Mouse (Mus musculus): ENCODE results near the gene Sult2b1. TPM values are rescaled to one million over a fixed set of nuclear protein-coding genes. Genes with fewer than 3 reads are reported as not detected.

Sult2b1 gene
- 1.4 and 1.9 TPM in 2 replicates for polyA plus RNA-seq (2014; fragmentation: Nextera tagmentation; extraction: Ambion mirVana)

- 23% methylated on average over 19 of the region's 20 CpGs for WGBS
- Histone ChIP-seq H3K9me3 (ENCODE audit: control insufficient read depth, low read length) (no peaks in the 10 kb centered on the region), H3K9ac (ENCODE audit: low read depth, low read length) (peak within 1 kb of the TSS; percentile 86), H3K4me1 (replicated peaks; ENCODE audit: control insufficient read depth, insufficient read depth, low read length) (peaks cover 6% of the 10 kb centered on the region; the same call in 1 of the 2 replicates), H3K36me3 (ENCODE audit: control insufficient read depth, insufficient read depth, low read length) (peaks cover 6% of the 10 kb centered on the region), H3K27ac (ENCODE audit: low read depth, low read length) (peak within 1 kb of the TSS; percentile 89), H3K27me3 (ENCODE audit: control insufficient read depth, insufficient read depth, low read length) (no peaks in the 10 kb centered on the region), H3K4me3 (ENCODE audit: low read depth, low read length) (peak within 1 kb of the TSS; percentile 77), H3K4me2 (replicated peaks; ENCODE audit: low read depth, low read length) (peak within 1 kb of the TSS; percentile 79)
- DNase-seq (ENCODE audit: low spot score), result peak; percentile 96
- ATAC-seq (ENCODE audit: low FRiP score), result peak; percentile 78
These were observed at the start of gene Sult2b1 for GRCm38 (mm10) chr7:45784524-45785372. Gene Sult2b1, minus strand, starts transcription at chr7:45784669.

DNA sequence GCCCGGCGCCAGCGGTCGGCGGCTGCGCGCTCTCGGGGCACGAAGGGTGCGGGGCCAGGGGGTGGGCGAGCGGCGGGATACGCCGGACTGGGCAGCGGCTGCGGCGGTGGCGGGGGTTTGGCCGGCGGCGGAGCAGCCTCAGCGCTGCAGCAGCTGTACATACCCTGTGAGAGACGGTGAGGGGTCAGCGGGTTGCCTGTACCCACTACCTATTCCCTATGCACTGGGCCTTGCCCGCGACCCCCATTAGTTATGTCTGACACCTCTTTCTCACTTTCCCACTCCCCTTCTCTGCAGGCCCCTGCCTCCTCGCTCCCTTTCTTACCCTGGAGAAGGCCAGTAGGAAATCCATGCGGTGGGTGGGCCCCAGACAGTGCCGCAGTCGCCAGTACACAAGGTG is 49.5 kb upstream of the Sult2b1 start:
- Histone ChIP-seq H3K9me3 (ENCODE audit: control insufficient read depth, low read length) (no peaks in the 10 kb centered on the region), H3K27ac (ENCODE audit: low read depth, low read length) (no peak overlapping the region), H3K9ac (ENCODE audit: low read depth, low read length) (peak overlapping the region; percentile 31; the same call in 1 of the 2 replicates), H3K4me2 (replicated peaks; ENCODE audit: low read depth, low read length) (peak overlapping the region; percentile 39), H3K27me3 (ENCODE audit: control insufficient read depth, insufficient read depth, low read length) (peaks cover 51% of the 10 kb centered on the region), H3K4me1 (replicated peaks; ENCODE audit: control insufficient read depth, insufficient read depth, low read length) (peaks cover 11% of the 10 kb centered on the region), H3K4me3 (ENCODE audit: low read depth, low read length) (peak overlapping the region; percentile 27), H3K36me3 (ENCODE audit: control insufficient read depth, insufficient read depth, low read length) (no peaks in the 10 kb centered on the region)
- 1% methylated on average over 13 of the region's 31 CpGs for WGBS
- no peak for ATAC-seq (ENCODE audit: low FRiP score)
- peak; percentile 39 for DNase-seq (ENCODE audit: low spot score)

DNA sequence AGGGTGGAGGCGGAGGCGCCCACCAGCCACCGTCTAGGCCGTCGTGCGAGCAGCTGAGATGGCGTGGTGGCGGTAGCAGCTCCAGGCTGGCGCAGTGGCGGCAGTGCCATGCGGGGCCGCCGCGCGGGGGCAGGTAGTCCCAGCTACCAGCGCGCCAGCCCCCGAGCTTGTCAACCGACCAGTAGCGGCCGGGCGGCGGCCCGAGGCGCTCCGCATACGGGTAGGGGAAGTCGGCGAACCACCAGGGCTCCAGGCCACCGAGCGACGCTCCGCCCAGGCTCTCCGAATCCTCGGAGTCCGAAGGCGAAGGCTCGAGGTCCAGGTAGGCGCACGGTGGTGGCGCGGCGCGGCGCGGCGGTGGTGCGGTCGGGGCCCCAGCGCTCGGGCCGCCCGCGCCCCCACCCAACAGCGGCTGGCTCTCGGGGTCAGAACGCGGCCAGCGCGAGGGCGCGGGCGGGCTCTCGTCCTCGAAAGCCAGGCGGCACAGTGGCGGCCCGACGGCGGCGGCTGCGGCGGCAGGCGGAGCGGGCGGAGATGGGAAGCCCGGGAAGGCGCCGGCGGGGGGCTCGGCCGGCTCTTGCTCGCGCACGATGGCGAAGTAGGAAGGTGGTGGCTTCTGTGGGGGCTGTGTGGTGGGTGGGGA is 48.8 kb upstream of the Sult2b1 start:
- no peak overlapping the region for H3K27ac ChIP-seq (ENCODE audit: low read depth, low read length)
- WGBS, result 6% methylated on average over 18 of the region's 86 CpGs
- H3K36me3 ChIP-seq (ENCODE audit: control insufficient read depth, insufficient read depth, low read length), result no peaks in the 10 kb centered on the region
- H3K9me3 ChIP-seq (ENCODE audit: control insufficient read depth, low read length), result no peaks in the 10 kb centered on the region
- ATAC-seq (ENCODE audit: low FRiP score), result no peak
- H3K4me2 ChIP-seq (replicated peaks; ENCODE audit: low read depth, low read length), result peak overlapping the region; percentile 39
- peak; percentile 37 for DNase-seq (ENCODE audit: low spot score)
- peak overlapping the region; percentile 27 for H3K4me3 ChIP-seq (ENCODE audit: low read depth, low read length)
- peaks cover 51% of the 10 kb centered on the region for H3K27me3 ChIP-seq (ENCODE audit: control insufficient read depth, insufficient read depth, low read length)
- no peak overlapping the region for H3K9ac ChIP-seq (ENCODE audit: low read depth, low read length)
- peaks cover 11% of the 10 kb centered on the region for H3K4me1 ChIP-seq (replicated peaks; ENCODE audit: control insufficient read depth, insufficient read depth, low read length)

- H3K9me3 ChIP-seq (ENCODE audit: control insufficient read depth, low read length), result no peaks in the 10 kb centered on the region
- peak; percentile 16 for DNase-seq (ENCODE audit: low spot score)
- no peak overlapping the region; the same call in 1 of the 2 replicates for H3K4me2 ChIP-seq (replicated peaks; ENCODE audit: low read depth, low read length)
- 9% methylated on average over 29 of the region's 30 CpGs for WGBS
- peak overlapping the region; percentile 27; the same call in 1 of the 2 replicates for H3K4me3 ChIP-seq (ENCODE audit: low read depth, low read length)
- peaks cover 48% of the 10 kb centered on the region for H3K27me3 ChIP-seq (ENCODE audit: control insufficient read depth, insufficient read depth, low read length)
- H3K36me3 ChIP-seq (ENCODE audit: control insufficient read depth, insufficient read depth, low read length), result no peaks in the 10 kb centered on the region; the same call in 1 of the 2 replicates
- H3K27ac ChIP-seq (ENCODE audit: low read depth, low read length), result no peak overlapping the region
- H3K4me1 ChIP-seq (replicated peaks; ENCODE audit: control insufficient read depth, insufficient read depth, low read length), result peaks cover 11% of the 10 kb centered on the region
- no peak overlapping the region for H3K9ac ChIP-seq (ENCODE audit: low read depth, low read length)
- no peak for ATAC-seq (ENCODE audit: low FRiP score)
These were observed 48.0 kb upstream of the Sult2b1 start for GRCm38 (mm10) chr7:45832428-45832827.

DNA sequence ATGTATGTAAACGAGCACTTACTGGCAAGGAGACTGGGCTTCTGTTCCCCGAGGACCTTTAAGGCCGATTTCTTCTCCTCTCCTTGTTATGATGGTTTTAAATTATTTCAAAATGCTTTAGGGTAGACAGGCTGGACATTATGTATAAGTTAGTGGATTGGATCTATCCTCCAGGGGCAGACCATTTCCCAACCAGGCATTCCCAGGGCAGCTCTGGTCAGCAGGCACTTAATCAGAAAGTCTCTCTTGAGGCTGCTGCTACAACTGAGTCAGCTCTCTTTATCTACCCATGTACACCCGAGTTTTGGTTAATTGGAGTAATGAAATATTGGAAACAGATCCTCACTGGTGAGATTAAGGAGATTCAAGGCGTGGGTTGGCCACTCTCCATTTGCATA is 46.7 kb upstream of the Sult2b1 start:
- Histone ChIP-seq H3K9me3 (ENCODE audit: control insufficient read depth, low read length) (no peaks in the 10 kb centered on the region), H3K4me2 (replicated peaks; ENCODE audit: low read depth, low read length) (peak overlapping the region; percentile 84), H3K4me1 (replicated peaks; ENCODE audit: control insufficient read depth, insufficient read depth, low read length) (peaks cover 11% of the 10 kb centered on the region), H3K4me3 (ENCODE audit: low read depth, low read length) (peak overlapping the region; percentile 89), H3K27me3 (ENCODE audit: control insufficient read depth, insufficient read depth, low read length) (peaks cover 45% of the 10 kb centered on the region), H3K36me3 (ENCODE audit: control insufficient read depth, insufficient read depth, low read length) (peaks cover 4% of the 10 kb centered on the region; the same call in 1 of the 2 replicates), H3K9ac (ENCODE audit: low read depth, low read length) (peak overlapping the region; percentile 77), H3K27ac (ENCODE audit: low read depth, low read length) (no peak overlapping the region)
- peak; percentile 56; the same call in 1 of the 2 replicates for ATAC-seq (ENCODE audit: low FRiP score)
- no peak for DNase-seq (ENCODE audit: low spot score)
- 25% methylated on average over 5 of the region's 5 CpGs for WGBS

DNA sequence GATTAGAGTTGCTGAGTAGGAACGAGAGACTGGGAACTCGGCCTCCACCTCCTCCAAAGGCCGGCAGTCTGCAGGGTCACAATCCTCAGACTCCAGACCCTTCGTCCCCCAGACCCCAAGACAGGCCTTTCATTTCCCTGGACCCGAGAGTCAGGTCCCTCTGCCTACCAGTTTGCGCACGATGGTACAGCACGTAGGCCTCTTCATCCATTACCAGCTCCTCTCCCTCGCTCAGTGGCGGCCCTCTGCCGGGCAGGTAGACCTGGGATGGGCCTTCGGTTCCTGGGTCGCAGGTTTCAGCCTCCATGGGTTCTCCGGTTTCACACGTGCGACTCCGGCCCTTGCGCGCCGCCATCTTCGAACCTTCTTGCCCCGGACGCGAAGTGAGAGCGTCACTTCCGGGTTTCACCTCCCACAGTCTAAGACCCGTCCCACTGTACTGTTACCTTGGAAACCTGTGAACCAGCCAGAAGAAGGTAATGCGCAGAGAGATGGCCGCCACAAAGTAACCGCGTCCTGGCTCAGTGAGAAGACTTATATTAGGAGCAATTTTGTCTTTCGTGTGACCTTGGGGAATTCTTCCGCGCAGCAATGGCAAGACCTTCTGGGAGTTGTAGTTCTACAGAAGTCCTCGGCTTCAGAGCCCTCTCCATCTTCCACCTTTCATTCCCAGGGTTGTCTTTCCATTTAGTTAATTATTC is 46.1 kb upstream of the Sult2b1 start, which contains the start of gene Grwd1:
Gene Grwd1, minus strand, starts transcription at position 518 of the 701 bp plus-strand sequence.
- Histone ChIP-seq H3K27ac (ENCODE audit: low read depth, low read length) (0 out of 2 replicates have a peak within 1 kb of the TSS, but pooled peaks have one; percentile 37), H3K9ac (ENCODE audit: low read depth, low read length) (peak within 1 kb of the TSS; percentile 77), H3K4me2 (replicated peaks; ENCODE audit: low read depth, low read length) (peak within 1 kb of the TSS; percentile 84), H3K36me3 (ENCODE audit: control insufficient read depth, insufficient read depth, low read length) (peaks cover 4% of the 10 kb centered on the region; the same call in 1 of the 2 replicates), H3K9me3 (ENCODE audit: control insufficient read depth, low read length) (no peaks in the 10 kb centered on the region), H3K4me3 (ENCODE audit: low read depth, low read length) (peak within 1 kb of the TSS; percentile 89), H3K4me1 (replicated peaks; ENCODE audit: control insufficient read depth, insufficient read depth, low read length) (peaks cover 11% of the 10 kb centered on the region), H3K27me3 (ENCODE audit: control insufficient read depth, insufficient read depth, low read length) (peaks cover 43% of the 10 kb centered on the region)
- ATAC-seq (ENCODE audit: low FRiP score), result peak; percentile 84
- WGBS, result under 1% methylated on average over 35 of the region's 35 CpGs
- DNase-seq (ENCODE audit: low spot score), result peak; percentile 92

GRCm38 (mm10) chr7:45826631-45827030 is 42.2 kb upstream of the Sult2b1 start:
- Histone ChIP-seq H3K9me3 (ENCODE audit: control insufficient read depth, low read length) (no peaks in the 10 kb centered on the region), H3K9ac (ENCODE audit: low read depth, low read length) (no peak overlapping the region), H3K4me1 (replicated peaks; ENCODE audit: control insufficient read depth, insufficient read depth, low read length) (peaks cover 7% of the 10 kb centered on the region; the same call in 1 of the 2 replicates), H3K4me3 (ENCODE audit: low read depth, low read length) (no peak overlapping the region), H3K36me3 (ENCODE audit: control insufficient read depth, insufficient read depth, low read length) (peaks cover 7% of the 10 kb centered on the region; the same call in 1 of the 2 replicates), H3K4me2 (replicated peaks; ENCODE audit: low read depth, low read length) (no peak overlapping the region), H3K27ac (ENCODE audit: low read depth, low read length) (no peak overlapping the region), H3K27me3 (ENCODE audit: control insufficient read depth, insufficient read depth, low read length) (peaks cover 5% of the 10 kb centered on the region)
- DNase-seq (ENCODE audit: low spot score) (no peak), ATAC-seq (ENCODE audit: low FRiP score) (no peak)
- 85% methylated on average over 7 of the region's 7 CpGs for WGBS

DNA sequence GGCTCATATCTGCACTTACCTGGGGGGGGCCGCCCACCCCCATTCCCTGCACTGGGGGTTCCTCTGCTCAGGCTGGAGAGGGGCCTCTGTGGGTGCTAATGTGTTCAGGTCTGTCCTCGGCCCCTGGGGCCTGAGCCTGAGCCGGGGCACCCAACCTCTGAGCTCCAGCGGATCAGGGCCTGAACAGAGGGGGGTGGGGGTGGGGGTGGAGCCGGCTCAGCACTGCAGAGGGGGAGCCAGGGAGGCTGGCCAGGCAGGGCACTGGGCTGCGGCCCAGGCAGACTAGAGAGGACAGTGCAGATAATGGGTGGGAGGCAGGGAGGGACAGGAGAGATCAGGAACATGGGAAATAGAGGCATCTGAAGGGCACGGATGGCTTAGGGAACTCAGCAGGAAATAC is 40.1 kb upstream of the Sult2b1 start, which contains the start of gene Kcnj14:
Gene Kcnj14, minus strand, starts transcription at position 185 of the 400 bp plus-strand sequence.
- DNase-seq (ENCODE audit: low spot score), result no peak
- Histone ChIP-seq H3K9ac (ENCODE audit: low read depth, low read length) (no peak within 1 kb of the TSS), H3K9me3 (ENCODE audit: control insufficient read depth, low read length) (no peaks in the 10 kb centered on the region), H3K4me3 (ENCODE audit: low read depth, low read length) (no peak within 1 kb of the TSS), H3K27me3 (ENCODE audit: control insufficient read depth, insufficient read depth, low read length) (peaks cover 2% of the 10 kb centered on the region; the same call in 1 of the 2 replicates), H3K4me2 (replicated peaks; ENCODE audit: low read depth, low read length) (no peak within 1 kb of the TSS), H3K27ac (ENCODE audit: low read depth, low read length) (no peak within 1 kb of the TSS), H3K36me3 (ENCODE audit: control insufficient read depth, insufficient read depth, low read length) (peaks cover 7% of the 10 kb centered on the region; the same call in 1 of the 2 replicates), H3K4me1 (replicated peaks; ENCODE audit: control insufficient read depth, insufficient read depth, low read length) (0 out of 2 replicates have a peak, but pooled peaks cover 2% of the 10 kb centered on the region)
- ATAC-seq (ENCODE audit: low FRiP score), result no peak
- 73% methylated on average over 6 of the region's 7 CpGs for WGBS
